Mouse (Mus musculus) lung, postnatal 4 days (tissue): Measurements from ENCODE around the gene 1700037H04Rik.

Experiments
- DNase-seq, 2 experiments: peaks; one replicate each; pipeline ENCODE4 v3.0.0; 2021

1700037H04Rik gene

DNA sequence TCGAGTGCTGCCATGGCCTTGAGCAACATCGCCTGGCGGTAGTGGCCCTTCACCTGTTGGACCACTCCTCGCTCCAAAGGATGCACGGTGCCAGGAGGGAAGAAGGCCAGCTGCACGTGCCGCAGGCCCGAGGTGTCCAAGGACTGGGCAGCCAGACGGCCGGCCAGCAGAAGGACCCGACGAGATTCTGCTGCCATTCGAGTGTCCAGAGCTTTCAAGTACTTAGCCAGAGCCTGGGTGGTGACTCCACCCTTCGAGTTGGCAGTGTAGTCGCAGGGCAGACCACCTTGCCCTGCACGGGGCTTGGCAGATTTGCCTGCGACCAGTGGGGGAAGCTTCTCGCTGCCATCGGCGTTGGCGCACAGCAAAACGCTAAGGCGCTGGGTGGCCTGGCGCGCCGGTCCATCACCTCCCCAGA, 19.0 kb upstream of the 1700037H04Rik start:
- DNase-seq = peak; percentile 28 to 53

DNA sequence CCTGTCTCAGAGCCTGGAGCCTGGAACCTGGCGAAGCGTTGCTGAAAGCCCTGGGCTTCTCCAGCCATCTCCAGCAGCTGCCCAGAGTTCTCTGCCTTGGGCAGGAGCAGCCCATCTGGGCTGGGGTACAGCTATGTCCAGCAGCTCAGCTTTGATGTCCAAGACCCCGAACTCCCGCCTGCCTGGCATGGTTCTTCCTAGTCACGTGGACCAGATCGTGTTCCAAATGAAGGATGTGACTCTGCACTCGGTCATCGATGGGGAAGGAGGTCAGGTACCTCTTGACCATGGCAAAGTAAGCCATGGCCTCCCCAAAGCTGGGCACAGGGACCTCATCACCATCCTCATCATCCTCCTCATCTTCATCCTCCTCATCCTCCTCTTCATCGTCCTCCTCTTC, 18.1 kb upstream of the 1700037H04Rik start:
- no peak for DNase-seq

DNA sequence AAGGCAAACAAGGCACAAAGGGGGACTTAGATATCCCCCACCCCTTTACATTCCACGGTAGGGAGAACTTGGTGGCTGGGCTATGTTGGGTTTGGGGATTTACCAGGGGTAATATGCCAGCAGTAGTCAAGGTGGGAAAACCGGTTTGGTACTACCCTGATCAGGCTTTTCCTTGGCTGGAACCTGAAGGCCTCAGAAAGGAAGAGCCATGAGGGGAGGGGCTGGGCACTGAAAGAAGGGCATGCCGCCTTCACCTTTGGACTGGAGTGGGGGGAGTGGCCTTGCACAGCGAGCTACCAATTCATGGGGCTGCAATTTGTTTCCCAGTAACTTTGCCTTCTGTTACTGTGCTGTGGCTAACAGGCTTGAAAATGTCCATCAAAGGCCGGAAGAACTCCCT, 16.6 kb upstream of the 1700037H04Rik start:
- peak; percentile 52 to 71 for DNase-seq

DNA sequence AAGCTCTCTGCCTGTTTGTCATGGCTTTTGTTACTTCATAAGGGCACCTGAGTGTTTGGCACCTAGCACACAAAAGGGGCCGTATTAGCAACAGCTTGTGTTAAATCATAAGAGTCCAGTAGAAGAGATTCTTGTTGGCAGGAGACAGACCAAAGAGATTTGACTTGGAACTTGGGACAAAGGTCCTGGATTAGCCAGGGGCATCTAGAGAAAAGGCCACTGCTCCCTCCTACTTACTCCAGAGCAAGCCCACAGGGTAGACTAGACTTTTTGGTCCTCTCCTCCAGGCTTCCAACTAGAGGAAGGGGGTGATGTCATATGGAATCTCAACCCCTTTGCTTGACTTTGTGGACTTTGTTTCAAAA, 16.0 kb upstream of the 1700037H04Rik start:
- DNase-seq = no peak

- no peak for DNase-seq
Measured at GRCm38 (mm10) chr2:131175286-131175944, 15.5 kb upstream of the 1700037H04Rik start.

- DNase-seq = peak in 1 of 2 experiments; percentile 63
Measured at GRCm38 (mm10) chr2:131174700-131175099, 14.8 kb upstream of the 1700037H04Rik start.

GRCm38 (mm10) chr2:131172322-131172721, 12.4 kb upstream of the 1700037H04Rik start:
- no peak for DNase-seq

- DNase-seq = peak; percentile 80 to 83
Measured at GRCm38 (mm10) chr2:131171401-131172104, 11.7 kb upstream of the 1700037H04Rik start.

DNA sequence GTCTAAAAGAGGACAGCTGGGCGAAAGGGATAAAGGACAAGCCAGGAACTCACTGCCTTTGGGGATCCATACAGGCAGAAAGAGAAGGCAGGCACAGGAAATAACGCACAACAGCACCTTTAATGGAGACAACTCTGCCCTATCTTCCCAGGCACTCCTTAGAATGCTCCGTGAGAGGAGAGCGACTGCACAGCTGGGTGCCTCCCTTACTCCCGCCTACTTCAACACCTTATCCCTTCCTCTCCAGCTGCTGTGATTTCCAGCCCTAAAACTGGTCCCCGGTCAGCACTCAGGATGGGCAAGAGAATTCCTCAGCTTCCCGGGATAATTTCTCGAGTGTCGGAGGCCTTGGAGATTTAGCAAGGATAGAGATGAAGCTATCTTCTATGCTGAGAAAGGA, 11.1 kb upstream of the 1700037H04Rik start:
- no peak for DNase-seq

DNA sequence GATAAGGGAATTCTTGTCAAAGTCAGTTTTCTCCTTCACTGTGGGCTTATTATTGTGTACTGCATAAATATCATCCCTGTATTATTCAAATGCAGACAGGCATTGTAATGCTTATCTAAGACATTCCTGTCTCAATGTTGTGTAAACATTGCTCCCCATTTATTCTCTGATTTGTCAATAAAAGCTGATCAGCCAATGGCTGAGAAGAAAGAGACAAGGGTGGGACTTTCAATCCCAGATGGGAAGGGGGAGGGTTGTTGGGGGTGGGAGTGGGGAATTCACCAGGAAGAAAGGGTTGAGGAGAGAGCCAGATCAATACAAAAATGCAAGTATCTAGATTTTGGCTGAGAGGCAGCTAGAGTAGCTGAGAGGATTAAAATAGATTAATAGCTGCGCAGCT, 9.0 kb upstream of the 1700037H04Rik start:
- no peak for DNase-seq

GRCm38 (mm10) chr2:131167984-131168383, 8.1 kb upstream of the 1700037H04Rik start:
- no peak for DNase-seq

DNA sequence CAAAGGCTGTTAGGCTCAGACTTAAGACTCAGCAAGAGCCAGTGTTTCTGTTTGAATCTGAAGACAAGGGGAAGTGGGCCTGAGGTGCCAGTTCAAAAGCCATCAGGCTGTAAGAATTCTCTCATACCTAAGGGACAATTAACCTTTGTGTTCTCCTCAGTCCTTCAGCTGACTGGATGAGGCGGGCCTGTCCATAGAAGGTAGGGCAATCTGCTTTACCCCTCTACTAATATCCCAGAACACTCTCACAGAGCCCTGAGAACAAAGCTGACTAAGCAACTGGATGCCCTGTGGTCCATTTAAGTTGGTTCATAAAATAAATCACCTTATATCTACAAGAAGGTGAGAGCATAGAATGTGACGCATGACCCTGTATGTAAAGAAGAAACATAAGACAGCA, 6.3 kb upstream of the 1700037H04Rik start:
- DNase-seq = no peak

- DNase-seq = no peak
Measured at GRCm38 (mm10) chr2:131163924-131164323, 4.0 kb upstream of the 1700037H04Rik start.

DNA sequence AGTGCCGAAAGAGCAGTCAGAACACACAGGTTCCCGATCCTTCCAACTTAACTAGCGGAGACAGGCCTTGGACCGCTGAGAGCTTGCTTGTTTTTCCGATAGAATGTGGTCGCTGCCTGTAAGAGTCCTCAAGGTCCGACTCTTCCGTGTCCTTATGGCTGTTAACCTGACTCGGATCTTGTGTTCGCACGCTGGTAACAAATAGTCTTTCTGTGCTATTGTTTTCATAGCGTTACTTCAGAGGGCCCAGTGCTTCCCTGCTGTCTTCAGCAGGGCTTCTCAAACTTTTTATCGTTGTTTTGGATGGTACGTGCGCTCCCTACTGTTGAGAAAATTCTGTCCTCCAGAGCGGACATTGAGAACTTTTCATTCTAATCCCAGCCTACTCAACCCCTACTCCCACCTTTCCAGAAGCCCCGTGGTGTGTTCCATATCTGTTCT, 810 bp upstream of the 1700037H04Rik start:
- no peak for DNase-seq

GRCm38 (mm10) chr2:131159491-131159910, 380 bp downstream of the 1700037H04Rik start:
- DNase-seq = peak; percentile 62 to 63

- DNase-seq = no peak
Measured at GRCm38 (mm10) chr2:131156987-131157386, 2.9 kb downstream of the 1700037H04Rik start.

DNA sequence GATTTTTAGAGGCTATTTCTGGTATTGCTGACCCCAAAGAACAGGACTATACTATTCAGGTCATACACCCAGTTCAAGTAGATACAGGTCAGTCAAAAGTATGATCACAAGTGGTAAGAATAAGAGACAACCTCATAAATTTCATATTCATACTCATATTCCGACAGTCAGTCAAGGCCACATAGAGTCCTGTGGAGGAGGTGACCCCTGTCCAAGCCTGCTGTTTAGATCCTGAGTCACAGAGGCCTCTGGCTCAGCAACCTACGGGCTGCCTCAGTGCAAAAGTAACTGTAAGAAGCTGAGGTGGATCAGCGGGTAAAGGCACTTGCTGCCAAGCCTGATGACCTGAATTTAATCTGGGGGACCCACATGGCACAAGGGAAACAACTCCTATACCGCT, 5.8 kb downstream of the 1700037H04Rik start:
- DNase-seq = no peak

DNA sequence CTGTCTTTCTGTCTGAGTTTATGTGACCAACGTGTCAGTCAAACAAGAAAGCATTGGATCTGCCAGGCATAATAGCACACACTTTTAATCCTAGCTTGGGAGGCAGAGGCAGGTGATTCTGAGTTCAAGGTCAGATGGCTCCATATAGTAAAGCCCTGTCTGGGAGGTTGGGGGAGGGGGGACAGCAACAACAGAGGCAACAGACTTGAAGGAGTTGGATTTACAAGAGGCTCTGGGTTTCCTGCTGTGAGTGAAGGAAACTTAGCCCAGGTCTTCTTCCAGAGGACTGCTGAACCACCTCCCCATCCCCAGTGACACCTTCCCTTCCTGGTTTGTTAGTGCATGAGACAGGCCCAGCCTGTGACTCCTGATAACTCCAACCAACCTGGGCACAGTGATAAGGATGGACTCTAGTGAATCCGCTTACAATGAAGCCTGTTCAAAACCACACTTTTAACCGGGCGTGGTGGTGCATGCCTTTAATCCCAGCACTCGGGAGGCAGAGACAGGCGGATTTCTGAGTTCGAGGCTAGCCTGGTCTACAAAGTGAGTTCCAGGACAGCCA, 7.6 kb downstream of the 1700037H04Rik start:
- DNase-seq = no peak

- no peak for DNase-seq
Measured at GRCm38 (mm10) chr2:131149254-131149578, 10.7 kb downstream of the 1700037H04Rik start.

DNA sequence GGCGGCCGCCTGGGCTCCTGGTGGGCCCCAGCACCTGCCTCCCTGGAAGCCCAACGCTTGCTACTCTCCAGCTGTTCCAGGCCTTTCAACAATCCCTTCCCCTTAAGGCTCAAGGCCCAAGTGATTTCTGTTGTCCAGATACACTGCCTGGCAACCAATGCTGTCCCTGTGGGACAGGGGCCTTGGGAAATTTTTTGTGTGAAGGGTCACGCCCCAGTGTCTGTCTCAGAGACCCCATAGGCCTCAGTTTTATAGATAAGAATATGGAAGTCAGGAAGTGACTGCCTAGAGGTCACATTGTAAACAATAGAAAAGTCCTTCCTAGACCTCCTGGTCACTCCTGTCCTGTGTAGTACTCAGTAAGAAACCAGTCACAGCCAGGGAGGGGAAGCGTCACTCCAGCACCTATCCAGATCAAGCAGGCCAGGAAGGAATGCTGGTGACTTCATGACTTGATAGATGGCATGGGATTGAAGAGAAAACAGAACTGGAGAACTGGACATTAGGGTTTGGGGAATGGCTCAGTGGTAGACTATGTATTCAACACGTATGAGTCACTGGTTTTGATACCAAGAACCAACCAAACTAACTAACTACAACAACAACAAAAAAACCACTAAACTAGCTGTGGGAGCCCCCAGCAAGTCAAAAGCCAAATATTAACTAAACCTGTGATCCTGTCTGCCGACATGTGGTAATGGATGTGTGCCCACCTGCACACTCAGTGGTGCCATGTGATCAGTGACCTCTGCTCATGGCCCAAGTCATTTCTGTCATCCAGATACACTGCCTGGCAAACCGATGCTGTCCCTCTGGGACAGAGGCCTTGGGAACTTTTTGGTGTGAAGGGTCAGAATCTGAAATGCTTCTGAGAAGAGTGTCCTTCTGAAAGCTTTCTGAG, 11.3 kb downstream of the 1700037H04Rik start:
- DNase-seq = no peak

DNA sequence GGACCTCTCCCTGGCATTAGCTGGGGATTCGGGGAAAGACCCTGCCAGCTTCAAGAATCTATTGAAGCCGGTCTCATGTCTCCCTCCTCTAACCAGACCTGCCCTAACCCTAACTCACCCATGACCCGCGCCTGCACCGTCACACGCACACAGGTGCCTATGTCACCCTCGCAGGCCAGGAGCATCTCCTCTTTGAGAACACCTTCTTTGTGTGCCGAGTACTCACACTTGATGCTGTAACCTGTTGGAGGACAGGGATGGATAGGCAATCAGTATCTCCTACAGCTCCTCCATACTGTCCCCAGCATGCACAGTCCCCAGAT, 12.9 kb downstream of the 1700037H04Rik start:
- no peak for DNase-seq

DNA sequence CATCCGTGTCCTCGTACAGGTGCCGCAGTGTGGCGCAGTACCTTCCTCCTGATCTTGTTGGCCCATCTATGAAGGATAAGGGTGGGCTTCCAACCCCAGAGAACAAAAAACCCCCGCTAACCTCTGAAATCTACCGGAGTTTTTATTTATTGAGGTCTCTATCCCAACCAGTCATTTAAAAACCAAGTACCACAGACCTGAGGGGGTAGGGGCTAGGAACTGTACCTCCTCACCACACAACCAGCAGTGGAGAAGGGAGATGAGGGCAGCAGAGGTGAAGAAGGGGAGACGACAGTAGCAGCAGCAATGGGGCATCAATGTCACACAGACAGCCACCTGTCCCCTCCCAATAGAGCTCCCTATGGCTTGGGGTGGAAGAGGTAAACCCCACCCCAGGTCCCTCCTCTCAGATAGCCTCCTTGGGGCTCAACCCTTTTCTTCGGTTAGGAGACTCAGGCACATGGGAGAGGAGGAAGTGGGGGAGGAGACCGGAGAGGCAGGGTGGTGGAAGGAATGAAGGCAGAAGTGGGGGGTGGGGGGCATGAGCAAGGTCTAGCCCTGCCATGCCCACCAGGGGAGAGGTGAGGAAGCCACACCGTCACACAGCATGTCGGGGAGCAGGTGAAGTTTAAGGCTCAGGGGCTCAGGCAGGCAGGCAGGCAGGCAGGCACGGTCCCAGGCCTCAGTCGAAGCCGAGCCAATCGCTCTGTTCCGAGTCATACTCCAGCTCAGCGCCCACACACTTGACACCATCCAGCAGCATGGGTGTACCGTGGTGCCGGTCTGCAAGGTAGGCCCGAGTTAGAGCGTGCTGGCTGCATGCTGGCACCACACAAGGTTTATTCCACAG, 13.5 kb downstream of the 1700037H04Rik start:
- no peak for DNase-seq
